Mouse (Mus musculus): ENCODE data around the gene Gm49450.

- TF ChIP-seq POLR2A (IDR thresholded peaks at IDR 0.05; ENCODE audit: low read depth, low read length) = no peak
- no peak for TF ChIP-seq CTCF (conservative IDR thresholded peaks at IDR 0.05; ENCODE audit: insufficient read depth, insufficient read length, low read depth, low read length)
These were observed 37.3 kb downstream of the Gm49450 start for GRCm38 (mm10) chr15:98916016-98916415.

Data from kidney, adult 2 months (tissue).